Mouse (Mus musculus) frontal cortex, postnatal 14 days (tissue): ENCODE measurements around the gene Mycbp2.

Experiments
- DNase-seq, 2 experiments: peaks; one replicate each; pipeline ENCODE4 v3.0.0; 2022; ENCODE audit warnings: low spot score in 2 of 2

Mycbp2 gene

DNA sequence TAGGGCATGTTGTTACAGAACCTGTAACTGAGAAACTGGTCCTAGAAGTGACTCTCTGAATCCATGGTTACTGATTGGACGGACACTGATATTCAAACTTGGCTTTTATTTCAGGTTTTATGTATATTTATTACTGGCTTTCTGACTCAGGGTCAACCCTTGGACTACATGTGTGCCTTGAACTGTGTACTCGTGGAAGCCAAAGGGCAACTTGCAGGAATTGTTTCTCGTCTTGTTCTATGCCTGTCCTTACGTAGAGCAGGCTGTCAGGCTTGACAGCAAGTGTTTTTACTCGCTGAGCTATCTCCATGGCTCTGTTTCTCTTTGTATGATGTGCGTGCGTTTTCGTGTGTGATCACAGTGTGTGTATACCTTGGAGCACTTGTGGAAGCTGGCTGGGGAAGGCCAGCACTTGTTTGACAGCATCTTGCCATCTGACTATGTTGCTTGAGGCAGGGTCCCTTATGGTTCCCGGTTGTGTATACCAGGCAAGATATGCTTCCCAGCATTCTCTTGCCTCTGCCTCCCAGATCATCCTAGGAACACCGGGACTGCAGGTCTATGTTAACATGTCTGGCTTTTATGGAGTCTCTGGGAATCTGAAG lies 243.8 kb downstream of the Mycbp2 start:
- DNase-seq, result no peak

DNA sequence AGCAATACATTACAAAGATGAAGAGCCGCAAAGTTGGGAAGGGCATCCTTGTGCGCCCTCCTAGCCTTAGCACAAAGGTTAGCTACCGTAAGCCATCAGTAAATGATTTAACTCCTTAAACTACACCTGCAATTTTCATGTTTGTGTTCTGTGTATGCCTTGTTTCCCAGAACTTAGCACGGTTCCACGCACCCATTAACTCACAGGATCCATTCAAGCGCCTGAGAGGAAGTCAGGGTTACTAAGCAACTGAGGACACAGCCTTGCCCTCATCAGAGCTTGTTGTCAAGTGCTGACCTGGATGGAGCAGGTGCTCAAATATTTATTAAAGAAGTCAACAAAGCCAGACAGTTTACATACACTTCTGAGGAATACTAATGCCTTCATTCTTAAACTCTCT lies 244.4 kb downstream of the Mycbp2 start:
- no peak for DNase-seq

GRCm38 (mm10) chr14:103101171-103101570 lies 245.4 kb downstream of the Mycbp2 start:
- no peak for DNase-seq

DNA sequence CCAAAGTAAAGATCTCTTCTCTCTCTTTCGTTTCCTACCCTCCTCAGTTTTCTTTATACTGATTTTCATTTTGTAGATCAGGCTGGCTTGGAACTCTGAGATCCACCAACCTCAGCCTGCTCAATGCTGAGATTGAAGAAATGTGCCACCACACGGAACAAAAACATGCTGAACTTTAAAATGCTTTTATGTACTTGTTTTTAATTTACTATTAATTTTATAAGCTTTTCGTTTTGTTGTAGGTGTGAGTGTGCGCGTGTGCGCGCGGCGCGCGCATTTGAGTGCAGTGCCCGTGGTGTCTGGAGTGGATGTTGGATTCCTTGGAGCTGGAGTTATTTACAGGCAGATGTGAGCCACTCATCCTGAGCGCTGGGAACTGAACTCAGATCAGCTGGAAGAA lies 246.3 kb downstream of the Mycbp2 start:
- DNase-seq, result no peak

GRCm38 (mm10) chr14:103099238-103099933 lies 247.2 kb downstream of the Mycbp2 start, which contains the start of gene Fbxl3:
Gene Fbxl3, minus strand, starts transcription at chr14:103099566.
- DNase-seq, result peak; percentile 67 to 71

DNA sequence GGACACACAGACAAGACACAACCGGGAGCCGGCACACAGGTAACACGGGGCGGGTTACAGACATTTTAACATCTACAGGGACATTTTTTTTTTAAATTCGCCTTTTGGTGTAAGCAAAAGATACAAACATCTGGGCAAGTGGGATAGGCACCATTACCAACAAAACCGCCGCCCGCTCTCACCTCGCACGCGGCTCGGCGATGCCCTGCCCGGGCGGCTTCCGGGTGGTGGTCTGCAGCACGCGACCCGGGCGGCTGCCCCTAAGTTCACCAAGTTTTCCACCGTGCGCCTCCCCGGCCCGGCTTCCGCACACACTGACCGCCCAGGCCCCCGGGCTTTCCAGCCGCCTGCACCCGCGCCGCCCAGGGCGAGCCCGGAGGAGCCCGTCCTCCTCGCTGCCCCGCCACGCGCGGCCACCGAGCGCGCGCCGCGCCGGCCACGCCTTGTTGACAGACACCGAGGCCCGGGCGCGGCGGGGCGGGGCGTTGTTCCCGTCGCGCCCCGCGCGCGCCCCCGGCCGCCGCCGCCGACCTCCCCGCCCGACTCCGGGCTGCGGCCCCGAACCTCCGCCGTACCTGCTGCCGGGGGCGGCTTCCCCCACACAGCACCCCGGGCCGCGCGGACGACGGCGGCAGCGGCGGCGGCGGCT lies 247.9 kb downstream of the Mycbp2 start:
- peak; percentile 35 to 57 for DNase-seq

DNA sequence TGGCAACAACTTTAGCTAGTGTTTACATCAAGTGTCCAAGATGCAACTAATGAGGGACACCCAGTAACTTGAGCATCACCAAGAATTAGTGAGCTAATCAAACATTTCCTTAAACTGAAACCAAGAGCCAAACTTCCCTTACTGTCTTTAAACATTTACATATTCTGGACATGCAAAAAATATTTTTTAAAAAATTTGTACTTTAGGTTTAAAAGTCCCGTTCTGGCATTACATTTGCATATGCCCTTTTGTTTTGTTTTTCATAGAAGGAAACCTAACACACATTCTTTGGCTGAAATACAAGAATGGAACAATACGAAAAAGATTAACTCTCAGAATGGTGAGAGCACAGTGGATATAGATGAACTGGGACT lies 248.4 kb downstream of the Mycbp2 start:
- DNase-seq, result no peak

- no peak for DNase-seq
Observed at GRCm38 (mm10) chr14:103096621-103097020, 250.0 kb downstream of the Mycbp2 start.

DNA sequence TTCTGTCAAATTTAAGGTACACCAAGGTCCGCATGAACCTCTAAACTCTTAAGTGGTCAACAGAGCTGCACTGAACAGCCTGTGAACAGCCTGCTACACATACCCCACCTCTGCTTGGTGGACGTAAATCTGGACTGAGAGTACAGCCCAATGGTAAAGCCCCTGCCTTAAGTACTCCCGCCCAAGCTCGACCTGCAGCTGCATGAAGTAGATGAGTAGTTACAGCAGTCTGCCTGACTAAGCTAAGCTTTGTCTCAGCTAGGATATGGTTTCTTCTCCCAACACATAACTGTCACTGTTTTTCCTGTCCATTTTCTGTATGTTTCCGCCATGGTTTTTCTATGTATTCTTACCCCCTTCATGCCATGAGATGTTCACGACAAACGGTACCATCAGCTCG lies 250.8 kb downstream of the Mycbp2 start:
- no peak for DNase-seq

DNA sequence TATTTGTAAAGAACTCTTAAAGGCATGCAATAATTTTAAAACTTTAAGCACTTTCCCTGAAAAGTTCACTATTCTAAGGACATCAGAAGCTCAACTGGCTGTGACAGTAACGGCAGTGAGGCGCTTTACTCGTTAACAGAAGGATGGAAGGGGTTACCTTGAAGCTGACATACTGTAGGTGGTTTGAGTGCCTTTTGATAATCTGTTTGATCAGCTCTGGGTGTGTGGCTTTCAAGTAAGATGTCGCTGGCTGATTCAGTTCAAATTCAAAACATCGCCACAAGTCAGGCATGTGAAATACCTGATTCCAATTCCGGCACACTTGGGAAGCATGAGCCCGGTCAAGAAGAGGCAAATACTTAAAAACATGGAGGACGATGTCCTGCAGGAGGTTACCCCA lies 251.6 kb downstream of the Mycbp2 start:
- no peak for DNase-seq

DNA sequence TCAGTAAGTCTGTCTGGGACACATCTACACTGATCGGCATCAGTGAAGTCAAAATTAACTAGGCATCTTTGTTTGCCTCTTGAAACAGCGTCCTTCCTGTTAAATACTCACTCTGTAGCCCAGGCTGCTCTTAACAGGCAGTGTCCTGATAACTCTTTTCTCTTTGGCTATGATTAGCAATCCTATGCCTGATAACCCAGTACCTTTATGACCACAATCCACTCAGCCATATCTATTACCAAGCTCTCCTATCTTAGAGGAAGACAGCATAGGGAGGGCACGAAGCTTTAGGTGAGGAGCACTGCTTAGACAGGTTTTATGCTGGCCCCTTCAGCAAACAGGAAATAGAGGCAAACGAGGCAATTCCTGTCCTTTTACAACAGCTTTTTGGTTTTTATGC lies 252.9 kb downstream of the Mycbp2 start:
- no peak for DNase-seq

DNA sequence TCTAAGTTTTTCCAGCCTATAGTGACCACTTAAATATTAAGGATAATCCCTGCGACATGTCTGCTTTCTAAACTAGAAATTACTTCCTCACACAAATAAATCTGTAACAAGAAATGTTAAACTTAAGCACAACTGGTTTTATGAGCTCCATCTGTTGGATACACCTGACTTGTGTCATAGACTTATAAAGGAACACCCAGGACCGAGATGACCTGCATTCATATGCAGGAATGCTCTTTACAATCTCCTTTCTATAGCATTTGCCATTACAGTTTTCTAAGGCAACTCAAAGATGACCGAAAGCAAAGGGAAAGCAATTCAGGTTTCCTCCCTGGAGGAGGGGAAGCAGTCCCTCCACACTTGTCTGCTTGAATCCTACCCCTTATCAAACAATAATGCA lies 253.4 kb downstream of the Mycbp2 start:
- DNase-seq, result no peak

- DNase-seq, result no peak
Observed at GRCm38 (mm10) chr14:103088624-103089023, 258.0 kb downstream of the Mycbp2 start.

GRCm38 (mm10) chr14:103087846-103088245 lies 258.8 kb downstream of the Mycbp2 start:
- DNase-seq, result no peak

GRCm38 (mm10) chr14:103086671-103087324 lies 259.8 kb downstream of the Mycbp2 start:
- no peak for DNase-seq

GRCm38 (mm10) chr14:103085840-103086533 lies 260.6 kb downstream of the Mycbp2 start:
- no peak for DNase-seq

DNA sequence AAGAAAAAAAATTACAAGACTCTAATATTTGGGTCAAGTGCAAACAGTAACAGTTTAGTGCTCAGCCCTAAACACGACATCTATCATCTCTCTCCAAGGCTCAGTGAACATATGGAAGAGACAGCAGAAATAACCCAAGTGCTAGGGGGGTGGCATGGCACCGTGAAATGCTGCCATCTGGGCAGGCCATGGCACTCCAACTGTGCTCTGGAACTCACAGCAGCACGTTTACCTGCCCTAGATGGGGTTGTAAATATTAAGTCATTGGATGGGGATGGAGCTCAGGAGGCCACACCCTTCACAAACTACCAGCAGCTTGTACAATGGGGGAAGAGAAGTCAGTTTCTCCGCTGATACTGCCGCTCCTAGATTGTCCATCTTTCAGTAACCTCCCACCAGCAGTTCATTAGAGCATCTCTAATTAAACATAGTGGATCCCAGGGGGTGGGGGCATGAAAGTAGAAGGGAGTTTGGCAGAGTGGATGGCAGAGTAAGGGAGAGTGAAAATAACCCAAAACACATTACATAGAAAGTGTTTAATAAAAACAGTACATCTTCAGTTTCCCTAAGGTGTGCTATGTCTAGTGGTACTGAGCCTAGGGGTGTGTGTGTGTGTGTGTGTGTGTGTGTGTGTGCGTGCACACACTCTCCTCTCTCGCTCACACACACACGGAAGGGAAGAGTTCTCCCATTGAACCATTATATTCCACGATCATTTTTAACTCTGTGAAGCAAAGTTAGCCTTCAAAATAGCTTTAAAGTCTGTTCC lies 267.2 kb downstream of the Mycbp2 start:
- DNase-seq, result no peak

GRCm38 (mm10) chr14:103078006-103078912 lies 268.4 kb downstream of the Mycbp2 start:
- no peak for DNase-seq

- no peak for DNase-seq
Observed at GRCm38 (mm10) chr14:103077272-103078005, 269.2 kb downstream of the Mycbp2 start.
